Mouse (Mus musculus) intestine, postnatal 0 days (tissue): Measurements from ENCODE around the gene Aoc3. TPM values are rescaled to one million over a fixed set of nuclear protein-coding genes. Genes with fewer than 3 reads are reported as not detected.
A peak's percentile ranks its signal among the peaks of the same experiment; 100 is the strongest.

ENCODE experiments used
- ATAC-seq: fragments of 200-750 bp; cut with Nextera tagmentation; 2 replicates; pipeline ENCODE4 v1.8.0; 2017; ENCODE audit warnings: mild to moderate bottlenecking, moderate TSS enrichment, moderate library complexity
- H3K27ac ChIP-seq: fragments of 300-500 bp; sonication (generic); 2 replicates; pipeline ENCODE4 v1.5.1; 2014; ENCODE audit warnings: mild to moderate bottlenecking, low read depth, low read length, moderate library complexity
- H3K27me3 ChIP-seq: fragments of 300-500 bp; sonication (generic); replicated peaks from 2 replicates; pipeline ENCODE4 v1.6.1; 2014; ENCODE audit warnings: low read length, mixed read lengths; ENCODE audit not compliant: control insufficient read depth, insufficient read depth
- H3K36me3 ChIP-seq: fragments of 300-500 bp; sonication (generic); 2 replicates; pipeline ENCODE4 v1.6.1; 2014; ENCODE audit warnings: mild to moderate bottlenecking, moderate library complexity; ENCODE audit not compliant: control insufficient read depth, insufficient read depth
- H3K4me1 ChIP-seq: fragments of 300-500 bp; sonication (generic); replicated peaks from 2 replicates; pipeline ENCODE4 v1.6.1; 2014; ENCODE audit warnings: antibody characterized with exemption, low read length, mixed read lengths; ENCODE audit not compliant: control insufficient read depth, insufficient read depth
- H3K4me2 ChIP-seq: fragments of 300-500 bp; sonication (generic); replicated peaks from 2 replicates; pipeline ENCODE4 v1.6.1; 2014; ENCODE audit warnings: low read depth, mild to moderate bottlenecking, moderate library complexity
- H3K4me3 ChIP-seq: fragments of 300-500 bp; sonication (generic); 2 replicates; pipeline ENCODE4 v1.5.1; 2014; ENCODE audit warnings: low read depth, low read length
- H3K9ac ChIP-seq: fragments of 300-500 bp; sonication (generic); 2 replicates; pipeline ENCODE4 v1.6.1; 2014; ENCODE audit warnings: mild to moderate bottlenecking, low read depth, low read length
- H3K9me3 ChIP-seq: fragments of 300-500 bp; sonication (generic); 2 replicates; pipeline ENCODE4 v1.6.1; 2016; ENCODE audit warnings: mixed run types; ENCODE audit not compliant: control insufficient read depth
- CTCF ChIP-seq: sonication (generic); IDR thresholded peaks from 2 replicates; pipeline ENCODE4 v1.5.1; 2016; ENCODE audit warnings: low read depth, mild to moderate bottlenecking, control low read depth, antibody characterized with exemption, moderate library complexity
- WGBS: fragments of 180-500 bp; shearing (Covaris S2); extraction: QIAGEN DNeasy Blood & Tissue Kit; methylation state at CpG from one replicate; pipeline ENCODE4 v1.1.7; 2014; 5-methylcytosine and 5-hydroxymethylcytosine counted together
- polyA plus RNA-seq: library from polyadenylated mRNA; unstranded; fragments of >200 nt; fragmentation: Nextera tagmentation; extraction: Ambion mirVana; gene quantifications from 2 replicates; pipeline ENCODE4 v1.2.1, GENCODE M21; 2015

The Aoc3 gene
- polyA plus RNA-seq, 1 experiment from 2014 or later = 3.7 TPM

- Histone ChIP-seq H3K9me3 (no peaks in the 10 kb centered on the region), H3K27ac (no peak overlapping the region), H3K9ac (no peak overlapping the region), H3K4me3 (no peak overlapping the region), H3K4me2 (no peak overlapping the region), H3K27me3 (no peaks in the 10 kb centered on the region), H3K36me3 (no peaks in the 10 kb centered on the region), H3K4me1 (0 out of 2 replicates have a peak, but pooled peaks cover 3% of the 10 kb centered on the region)
- 61% methylated on average over 7 of the region's 7 CpGs for WGBS
- TF ChIP-seq CTCF = no peak
- ATAC-seq = no peak
Observed at GRCm38 (mm10) chr11:101348774-101349173, 18.4 kb downstream of the Aoc3 start.

- no peak overlapping the region for H3K27ac ChIP-seq
- 0 out of 2 replicates have a peak, but pooled peaks cover 3% of the 10 kb centered on the region for H3K4me1 ChIP-seq
- H3K27me3 ChIP-seq = no peaks in the 10 kb centered on the region
- no peak for ATAC-seq
- H3K9ac ChIP-seq = no peak overlapping the region
- H3K9me3 ChIP-seq = no peaks in the 10 kb centered on the region
- no peaks in the 10 kb centered on the region for H3K36me3 ChIP-seq
- no peak overlapping the region for H3K4me2 ChIP-seq
- 80% methylated on average over 3 of the region's 3 CpGs for WGBS
- no peak for TF ChIP-seq CTCF
- H3K4me3 ChIP-seq = no peak overlapping the region
Observed at GRCm38 (mm10) chr11:101349216-101349615, 18.8 kb downstream of the Aoc3 start.

GRCm38 (mm10) chr11:101351100-101351720, 20.8 kb downstream of the Aoc3 start:
- no peak for TF ChIP-seq CTCF
- H3K9me3 ChIP-seq = no peaks in the 10 kb centered on the region
- H3K27ac ChIP-seq = no peak overlapping the region
- H3K27me3 ChIP-seq = no peaks in the 10 kb centered on the region
- peak; percentile 59 for ATAC-seq
- no peak overlapping the region for H3K4me3 ChIP-seq
- H3K4me1 ChIP-seq = 0 out of 2 replicates have a peak, but pooled peaks cover 3% of the 10 kb centered on the region
- no peak overlapping the region for H3K9ac ChIP-seq
- WGBS = 39% methylated on average over 11 of the region's 11 CpGs
- H3K4me2 ChIP-seq = no peak overlapping the region
- H3K36me3 ChIP-seq = no peaks in the 10 kb centered on the region

DNA sequence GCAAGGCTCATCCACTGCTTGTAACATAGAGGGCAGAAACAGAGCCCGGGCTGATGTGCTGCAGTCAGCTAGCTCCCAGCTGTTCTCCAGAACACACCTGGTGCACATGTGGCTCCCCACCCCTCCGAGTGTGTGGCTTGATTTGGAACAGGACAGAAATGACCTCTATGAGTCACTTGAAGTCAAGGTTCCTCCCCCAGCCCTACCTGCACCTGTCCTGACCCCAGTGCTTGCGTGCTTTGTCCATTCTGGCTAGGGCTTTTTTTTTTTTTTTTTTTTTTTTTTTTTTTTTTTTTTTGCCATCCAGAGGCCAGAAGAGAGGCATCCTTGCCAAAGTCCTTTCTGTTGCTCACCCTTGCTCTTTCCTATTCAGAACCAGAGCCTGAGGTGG, 21.3 kb downstream of the Aoc3 start:
- WGBS = 29% methylated on average over 3 of the region's 3 CpGs
- H3K27me3 ChIP-seq = no peaks in the 10 kb centered on the region
- H3K4me3 ChIP-seq = no peak overlapping the region
- H3K9me3 ChIP-seq = no peaks in the 10 kb centered on the region
- TF ChIP-seq CTCF = no peak
- ATAC-seq = peak; percentile 36; the same call in 1 of the 2 replicates
- H3K27ac ChIP-seq = no peak overlapping the region
- 0 out of 2 replicates have a peak, but pooled peaks cover 3% of the 10 kb centered on the region for H3K4me1 ChIP-seq
- H3K4me2 ChIP-seq = no peak overlapping the region
- no peaks in the 10 kb centered on the region for H3K36me3 ChIP-seq
- H3K9ac ChIP-seq = no peak overlapping the region

- Histone ChIP-seq H3K9me3 (no peaks in the 10 kb centered on the region), H3K27me3 (no peaks in the 10 kb centered on the region), H3K4me1 (0 out of 2 replicates have a peak, but pooled peaks cover 3% of the 10 kb centered on the region), H3K27ac (no peak overlapping the region), H3K4me2 (no peak overlapping the region), H3K9ac (no peak overlapping the region), H3K4me3 (no peak overlapping the region), H3K36me3 (no peaks in the 10 kb centered on the region)
- no peak for TF ChIP-seq CTCF
- ATAC-seq = no peak
- WGBS = 82% methylated on average over 12 of the region's 12 CpGs
Observed at GRCm38 (mm10) chr11:101353436-101353835, 23.0 kb downstream of the Aoc3 start.

DNA sequence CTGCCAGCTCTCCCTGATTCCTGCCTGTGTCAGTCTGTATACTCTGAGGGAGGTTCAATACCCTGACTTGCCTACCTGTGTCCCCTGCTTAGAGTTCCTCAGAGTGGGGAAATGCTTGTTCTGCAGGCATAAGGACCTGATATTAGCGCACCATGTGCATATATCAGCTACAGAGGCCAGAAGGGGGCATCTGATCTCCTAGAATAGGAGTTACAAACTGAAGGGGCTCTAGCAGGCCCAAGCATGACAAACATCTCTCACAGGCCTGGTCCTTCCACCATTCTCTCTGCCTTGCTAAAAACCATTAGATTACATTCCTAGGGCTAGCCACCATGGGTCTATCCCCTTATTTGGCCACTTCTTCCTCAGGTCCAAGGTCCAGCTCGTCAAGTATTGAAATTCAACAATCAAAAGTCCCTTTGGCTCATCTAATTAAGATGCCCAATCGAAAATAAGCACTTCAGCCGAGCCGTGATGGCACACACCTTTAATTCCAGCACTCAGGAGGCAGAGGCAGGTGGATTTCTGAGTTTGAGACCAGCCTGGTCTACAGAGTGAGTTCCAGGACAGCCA, 24.1 kb downstream of the Aoc3 start:
- no peak for ATAC-seq
- Histone ChIP-seq H3K27ac (no peak overlapping the region), H3K36me3 (no peaks in the 10 kb centered on the region), H3K4me3 (no peak overlapping the region), H3K4me1 (0 out of 2 replicates have a peak, but pooled peaks cover 3% of the 10 kb centered on the region), H3K27me3 (no peaks in the 10 kb centered on the region), H3K4me2 (no peak overlapping the region), H3K9ac (no peak overlapping the region), H3K9me3 (no peaks in the 10 kb centered on the region)
- WGBS = 83% methylated on average over 5 of the region's 5 CpGs
- peak; percentile 45 for TF ChIP-seq CTCF
